Mouse (Mus musculus): ENCODE data around the gene Dynlrb2.

- TF ChIP-seq IRF4 (IDR thresholded peaks at IDR 0.05; ENCODE audit: low read depth, low read length) (no peak), POLR2A (IDR thresholded peaks at IDR 0.05; ENCODE audit: low read depth, low read length) (no peak), MAZ (IDR thresholded peaks at IDR 0.05; ENCODE audit: low read depth, low read length) (no peak), MYC (IDR thresholded peaks at IDR 0.05; ENCODE audit: low read depth, low read length) (no peak), KAT2A (IDR thresholded peaks at IDR 0.05; ENCODE audit: insufficient replicate concordance, low read length) (no peak), CTCF (conservative IDR thresholded peaks at IDR 0.05 in 1 of 2, IDR thresholded peaks at IDR 0.05 in 1 of 2; ENCODE audit: low read depth in 2 of 2, low read length in 2 of 2) (no peak), BHLHE40 (IDR thresholded peaks at IDR 0.05; ENCODE audit: low read depth, low read length) (no peak), CHD2 (IDR thresholded peaks at IDR 0.05; ENCODE audit: low read length) (no peak)
Observed at GRCm38 (mm10) chr8:116467027-116467426, 37.7 kb upstream of the Dynlrb2 start.

Measured in CH12.LX (cell line).